Mouse (Mus musculus): ENCODE data around the gene 2310007B03Rik. TPM values are rescaled to one million over a fixed set of nuclear protein-coding genes. Genes with fewer than 3 reads are reported as not detected.

The 2310007B03Rik gene
- total and polyA plus RNA-seq, 3 experiments: not detected

DNA sequence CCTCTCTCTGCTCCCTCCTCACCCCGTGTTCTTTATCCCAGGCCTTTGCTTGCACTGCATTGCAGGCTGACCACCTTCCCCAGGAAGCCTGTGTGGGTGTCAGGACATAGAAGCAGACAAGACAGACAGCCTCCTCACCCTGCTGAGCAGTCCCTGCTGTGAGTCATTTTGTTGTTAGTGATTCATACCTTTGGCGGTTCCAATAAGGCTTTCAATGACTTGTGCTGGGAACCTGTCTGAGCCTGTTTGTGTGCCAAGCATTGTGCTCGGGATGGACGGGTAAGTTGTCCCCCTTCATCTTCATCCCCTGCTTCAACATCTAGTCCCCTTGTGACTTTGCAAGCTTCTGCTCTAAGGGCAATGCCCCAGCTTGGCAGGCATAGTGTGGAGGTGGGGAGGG lies 12.9 kb upstream of the 2310007B03Rik start:
- no peaks in the 10 kb centered on the region for H3K9me3 ChIP-seq (replicated peaks; ENCODE audit: insufficient read depth, low read length)

DNA sequence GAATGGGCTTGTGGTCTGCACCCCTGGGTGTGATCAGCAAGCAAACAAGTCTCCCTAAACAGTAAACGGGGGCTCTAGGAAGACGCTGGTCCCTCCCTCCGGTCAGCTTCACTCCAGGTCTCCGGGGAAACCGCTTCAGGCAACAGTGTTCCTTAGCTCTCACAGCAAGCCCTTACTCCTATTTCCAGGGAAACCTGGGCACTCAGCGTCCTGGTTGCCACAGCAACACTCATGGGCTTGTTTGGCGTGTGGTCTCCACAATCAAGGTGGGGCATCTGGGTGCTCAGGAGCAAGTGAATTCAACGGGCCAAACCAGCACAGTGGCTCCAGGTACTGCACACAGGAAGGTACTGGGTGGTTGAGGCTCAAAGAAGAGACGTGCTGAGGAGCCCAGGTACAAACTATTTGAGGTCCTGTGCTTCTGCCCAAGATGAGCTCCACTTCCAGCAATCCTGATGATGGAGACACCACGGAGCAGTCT lies 7.6 kb upstream of the 2310007B03Rik start, which contains the start of gene Crocc2:
Crocc2 (plus strand) TSS at position 431 of the 481 bp plus-strand sequence.
- no peak within 1 kb of the TSS for H3K9ac ChIP-seq (ENCODE audit: control insufficient read depth, low read depth, low read length, poor library complexity, severe bottlenecking)
- H3K27me3 ChIP-seq (ENCODE audit: control insufficient read depth in 1 of 2, insufficient read depth in 2 of 2, low read length in 2 of 2): no peaks in the 10 kb centered on the region
- no peak within 1 kb of the TSS for H3K4me3 ChIP-seq (ENCODE audit: control insufficient read depth in 1 of 2, insufficient read depth in 1 of 2, low read depth in 2 of 2, low read length in 2 of 2)
- no peak for DNase-seq (ENCODE audit: low read depth, low spot score)
- no peak for TF ChIP-seq E2F4 (IDR thresholded peaks at IDR 0.05; ENCODE audit: borderline replicate concordance, low read depth, low read length)
- no peak for TF ChIP-seq ZKSCAN1 (IDR thresholded peaks at IDR 0.05; ENCODE audit: low read depth, low read length)
- no peak for TF ChIP-seq ZC3H11A (IDR thresholded peaks at IDR 0.05; ENCODE audit: low read depth, low read length)
- TF ChIP-seq TCF12 (IDR thresholded peaks at IDR 0.05; ENCODE audit: low read depth, low read length): no peak
- TF ChIP-seq ZMIZ1 (IDR thresholded peaks at IDR 0.05; ENCODE audit: low read depth, low read length): no peak
- no peak for TF ChIP-seq MYB (IDR thresholded peaks at IDR 0.05; ENCODE audit: low read depth, low read length)
- TF ChIP-seq ELF1 (IDR thresholded peaks at IDR 0.05; ENCODE audit: low read depth, low read length): no peak
- no peak for TF ChIP-seq USF2 (IDR thresholded peaks at IDR 0.05; ENCODE audit: borderline replicate concordance in 1 of 2, insufficient read depth in 1 of 2, low read depth in 1 of 2, low read length in 2 of 2)
- TF ChIP-seq GABPA (IDR thresholded peaks at IDR 0.05; ENCODE audit: low read depth, low read length): no peak
- TF ChIP-seq NELFE (IDR thresholded peaks at IDR 0.05; ENCODE audit: low read depth, low read length): no peak
- TF ChIP-seq RAD21 (IDR thresholded peaks at IDR 0.05; ENCODE audit: low read depth, low read length): no peak
- no peak for TF ChIP-seq TBP (IDR thresholded peaks at IDR 0.05; ENCODE audit: low read depth, low read length)
- TF ChIP-seq ETS1 (IDR thresholded peaks at IDR 0.05; ENCODE audit: low read depth, low read length): no peak
- TF ChIP-seq POLR2A (IDR thresholded peaks at IDR 0.05; ENCODE audit: control insufficient read depth in 1 of 2, insufficient read depth in 1 of 2, low read depth in 1 of 2, low read length in 2 of 2, poor library complexity in 1 of 2): no peak
- no peak for TF ChIP-seq CTCF (IDR thresholded peaks at IDR 0.05 in 2 of 3, conservative IDR thresholded peaks at IDR 0.05 in 1 of 3; ENCODE audit: control insufficient read depth in 1 of 3, insufficient read depth in 1 of 3, low read depth in 2 of 3, low read length in 3 of 3, poor library complexity in 1 of 3, severe bottlenecking in 1 of 3)
- no peak for TF ChIP-seq SMC3 (IDR thresholded peaks at IDR 0.05; ENCODE audit: low read depth, low read length)
- TF ChIP-seq MEF2A (IDR thresholded peaks at IDR 0.05; ENCODE audit: extremely low read depth, insufficient replicate concordance, low read depth, low read length, poor library complexity, severe bottlenecking): no peak
- TF ChIP-seq BHLHE40 (IDR thresholded peaks at IDR 0.05; ENCODE audit: borderline replicate concordance, low read depth, low read length): no peak
- no peak for TF ChIP-seq CHD2 (IDR thresholded peaks at IDR 0.05; ENCODE audit: low read length)
- H3K36me3 ChIP-seq (ENCODE audit: control insufficient read depth in 1 of 2, insufficient read depth in 2 of 2, low read length in 2 of 2): no peaks in the 10 kb centered on the region
- H3K27ac ChIP-seq (ENCODE audit: control insufficient read depth, low read depth, low read length): no peak within 1 kb of the TSS
- no peaks in the 10 kb centered on the region for H3K4me1 ChIP-seq (ENCODE audit: control insufficient read depth in 1 of 2, insufficient read depth in 2 of 2, low read length in 2 of 2)
- no peaks in the 10 kb centered on the region for H3K79me2 ChIP-seq (ENCODE audit: control insufficient read depth, insufficient read depth, low read length, poor library complexity)
- no peaks in the 10 kb centered on the region for H3K9me3 ChIP-seq (replicated peaks; ENCODE audit: insufficient read depth, low read length)

More for the DNA sequence above, 12.9 kb upstream of the 2310007B03Rik start:
- TF ChIP-seq MAX (IDR thresholded peaks at IDR 0.05; ENCODE audit: low read length) (no peak), USF2 (IDR thresholded peaks at IDR 0.05; ENCODE audit: borderline replicate concordance in 1 of 2, insufficient read depth in 1 of 2, low read depth in 1 of 2, low read length in 2 of 2) (no peak), MYB (IDR thresholded peaks at IDR 0.05; ENCODE audit: low read depth, low read length) (no peak), NRF1 (IDR thresholded peaks at IDR 0.05; ENCODE audit: insufficient read depth, low read depth, low read length, poor library complexity, severe bottlenecking) (no peak), POLR2A (IDR thresholded peaks at IDR 0.05; ENCODE audit: control insufficient read depth in 1 of 2, insufficient read depth in 1 of 2, low read depth in 1 of 2, low read length in 2 of 2, poor library complexity in 1 of 2) (no peak), HCFC1 (IDR thresholded peaks at IDR 0.05; ENCODE audit: low read depth, low read length) (no peak), ETS1 (IDR thresholded peaks at IDR 0.05; ENCODE audit: low read depth, low read length) (no peak), CHD2 (IDR thresholded peaks at IDR 0.05; ENCODE audit: low read length) (no peak), ZMIZ1 (IDR thresholded peaks at IDR 0.05; ENCODE audit: low read depth, low read length) (no peak), ELF1 (IDR thresholded peaks at IDR 0.05; ENCODE audit: low read depth, low read length) (no peak), POLR2AphosphoS5 (IDR thresholded peaks at IDR 0.05; ENCODE audit: borderline replicate concordance, low read depth, low read length) (no peak), BHLHE40 (IDR thresholded peaks at IDR 0.05; ENCODE audit: borderline replicate concordance, low read depth, low read length) (no peak), ZKSCAN1 (IDR thresholded peaks at IDR 0.05; ENCODE audit: low read depth, low read length) (no peak), MAFK (IDR thresholded peaks at IDR 0.05; ENCODE audit: borderline replicate concordance, low read depth, low read length) (no peak), JUND (IDR thresholded peaks at IDR 0.05; ENCODE audit: low read depth, low read length) (no peak), EP300 (IDR thresholded peaks at IDR 0.05; ENCODE audit: low read depth in 1 of 2, low read length in 2 of 2) (no peak), CHD1 (IDR thresholded peaks at IDR 0.05; ENCODE audit: low read depth, low read length) (no peak)
- Histone ChIP-seq H3K79me2 (ENCODE audit: control insufficient read depth, insufficient read depth, low read length, poor library complexity) (no peaks in the 10 kb centered on the region), H3K4me3 (ENCODE audit: control insufficient read depth in 1 of 2, insufficient read depth in 1 of 2, low read depth in 2 of 2, low read length in 2 of 2) (no peak overlapping the region), H3K36me3 (ENCODE audit: control insufficient read depth in 1 of 2, insufficient read depth in 2 of 2, low read length in 2 of 2) (no peaks in the 10 kb centered on the region), H3K4me1 (ENCODE audit: control insufficient read depth in 1 of 2, insufficient read depth in 2 of 2, low read length in 2 of 2) (no peaks in the 10 kb centered on the region), H3K27ac (ENCODE audit: control insufficient read depth, low read depth, low read length) (no peak overlapping the region), H3K27me3 (ENCODE audit: control insufficient read depth in 1 of 2, insufficient read depth in 2 of 2, low read length in 2 of 2) (no peaks in the 10 kb centered on the region), H3K9ac (ENCODE audit: control insufficient read depth, low read depth, low read length, poor library complexity, severe bottlenecking) (no peak overlapping the region)
- DNase-seq (ENCODE audit: low read depth, low spot score): no peak

Data from MEL (cell line).